Mouse (Mus musculus): Measurements from ENCODE around the gene Olfr143. TPM values are rescaled to one million over a fixed set of nuclear protein-coding genes. Genes with fewer than 3 reads are reported as not detected.

Olfr143 gene
- not detected in 2 replicates for polyA plus RNA-seq (2012; rRNA removed)

GRCm38 (mm10) chr9:38252474-38252873 is at the start of gene Olfr143:
Olfr143 (plus strand) TSS chr9:38252774.

DNA sequence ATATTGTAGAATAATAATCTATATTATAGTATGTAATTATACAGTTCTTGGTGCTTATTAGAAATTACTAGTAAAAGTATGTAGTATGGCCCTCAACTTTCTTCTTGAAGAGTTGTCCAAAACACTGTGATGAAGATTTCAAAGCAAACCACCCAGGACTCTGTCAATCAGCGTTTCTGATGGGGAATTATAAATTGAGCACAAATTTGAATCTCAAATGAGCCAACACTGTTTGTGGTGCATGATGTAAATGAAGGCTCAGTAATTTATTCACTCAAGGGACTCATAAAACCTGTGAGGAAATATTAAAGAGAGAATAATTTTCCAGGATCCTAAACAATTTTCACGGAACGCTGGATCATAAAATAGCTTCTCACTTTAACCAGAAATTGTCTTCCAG is 44.5 kb upstream of the Olfr143 start, which contains the start of gene Olfr893:
Olfr893 (plus strand) TSS at position 301 of the 400 bp plus-strand sequence.

GRCm38 (mm10) chr9:38217755-38218154 is 34.8 kb upstream of the Olfr143 start, which contains the start of gene Olfr894:
Olfr894 (plus strand) TSS chr9:38218055.

GRCm38 (mm10) chr9:38267551-38267950 is 15.0 kb downstream of the Olfr143 start, which contains the start of gene Olfr895:
Olfr895 (plus strand) TSS chr9:38267851.

GRCm38 (mm10) chr9:38290807-38291206 is 38.2 kb downstream of the Olfr143 start, which contains the start of gene Olfr896-ps1:
Olfr896-ps1 (plus strand) TSS chr9:38291107.

Other genes with a start within 250 kb of the Olfr143 start
- gene Olfr883, start 227.0 kb upstream of the Olfr143 start, polyA plus RNA-seq (2012; rRNA removed) = not detected in 2 replicates
- not detected in 2 replicates for gene Olfr884, start 206.2 kb upstream of the Olfr143 start, polyA plus RNA-seq (2012; rRNA removed)
- not detected in 2 replicates for gene Olfr885, start 191.5 kb upstream of the Olfr143 start, polyA plus RNA-seq (2012; rRNA removed)
- not detected in 2 replicates for gene Olfr887, start 168.7 kb upstream of the Olfr143 start, polyA plus RNA-seq (2012; rRNA removed)
- not detected in 2 replicates for gene Olfr888, start 144.6 kb upstream of the Olfr143 start, polyA plus RNA-seq (2012; rRNA removed)
- not detected in 2 replicates for gene Olfr889, start 137.6 kb upstream of the Olfr143 start, polyA plus RNA-seq (2012; rRNA removed)
- not detected in 2 replicates for gene Olfr890, start 110.3 kb upstream of the Olfr143 start, polyA plus RNA-seq (2012; rRNA removed)
- not detected in 2 replicates for gene Olfr891, start 72.0 kb upstream of the Olfr143 start, polyA plus RNA-seq (2012; rRNA removed)
- not detected in 2 replicates for gene Olfr893, start 44.4 kb upstream of the Olfr143 start, polyA plus RNA-seq (2012; rRNA removed)
- not detected in 2 replicates for gene Olfr894, start 34.7 kb upstream of the Olfr143 start, polyA plus RNA-seq (2012; rRNA removed)
- gene Olfr895, start 15.1 kb downstream of the Olfr143 start, polyA plus RNA-seq (2012; rRNA removed) = not detected in 2 replicates
- gene Olfr896-ps1, start 38.3 kb downstream of the Olfr143 start, polyA plus RNA-seq (2012; rRNA removed) = not detected in 2 replicates
- not detected in 2 replicates for gene Olfr25, start 76.3 kb downstream of the Olfr143 start, polyA plus RNA-seq (2012; rRNA removed)
- not detected in 2 replicates for gene Olfr898, start 95.6 kb downstream of the Olfr143 start, polyA plus RNA-seq (2012; rRNA removed)
- not detected in 2 replicates for gene Olfr250, start 114.1 kb downstream of the Olfr143 start, polyA plus RNA-seq (2012; rRNA removed)
- not detected in 2 replicates for gene Olfr251, start 124.3 kb downstream of the Olfr143 start, polyA plus RNA-seq (2012; rRNA removed)
- gene Olfr147, start 148.9 kb downstream of the Olfr143 start, polyA plus RNA-seq (2012; rRNA removed) = not detected in 2 replicates
- gene Olfr901, start 176.7 kb downstream of the Olfr143 start, polyA plus RNA-seq (2012; rRNA removed) = not detected in 2 replicates
- not detected in 2 replicates for gene Olfr902, start 194.9 kb downstream of the Olfr143 start, polyA plus RNA-seq (2012; rRNA removed)
- not detected in 2 replicates for gene Olfr904, start 210.4 kb downstream of the Olfr143 start, polyA plus RNA-seq (2012; rRNA removed)
- gene Olfr905, start 218.3 kb downstream of the Olfr143 start, polyA plus RNA-seq (2012; rRNA removed) = not detected in 2 replicates
- not detected in 2 replicates for gene Olfr906, start 234.3 kb downstream of the Olfr143 start, polyA plus RNA-seq (2012; rRNA removed)
- not detected in 2 replicates for gene Olfr907, start 243.0 kb downstream of the Olfr143 start, polyA plus RNA-seq (2012; rRNA removed)